Mouse (Mus musculus): ENCODE data around the gene Tarbp2.

DNA sequence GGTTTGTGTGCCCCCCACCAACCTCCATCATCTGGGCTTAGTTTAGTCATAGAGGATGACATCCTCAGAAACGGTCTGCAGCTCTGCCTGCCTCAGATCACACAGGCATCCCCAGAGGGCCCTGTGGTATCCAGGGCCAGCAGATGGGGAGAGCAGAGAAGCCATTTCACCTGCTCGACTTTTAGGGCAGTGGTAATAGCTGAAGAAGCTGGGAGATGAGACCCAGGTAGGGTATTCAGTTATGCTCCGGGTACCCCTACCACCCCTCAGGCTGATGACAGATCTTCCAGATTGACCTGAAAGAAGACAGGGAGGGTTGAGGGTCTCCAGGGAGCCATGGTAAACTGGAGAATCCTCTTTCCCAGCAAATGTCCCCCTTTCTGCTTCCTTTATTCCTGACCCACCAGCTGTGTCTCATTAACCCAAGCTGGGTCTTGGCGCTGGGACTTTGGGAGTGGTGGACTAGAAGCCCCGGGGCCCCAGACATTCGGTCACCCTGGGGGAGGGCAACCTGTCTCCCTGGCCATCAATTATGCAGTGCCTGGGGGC, 6.6 kb upstream of the Tarbp2 start:
- TF ChIP-seq CTCF (IDR thresholded peaks at IDR 0.05; ENCODE audit: insufficient read depth, low read depth, low read length), result no peak
- TF ChIP-seq POLR2A (IDR thresholded peaks at IDR 0.05; ENCODE audit: insufficient read depth, low read depth, low read length), result no peak
